Mouse (Mus musculus) cerebellum, adult 2 months (tissue): ENCODE results near the gene Sprr4.
"Not testable (repeated sequence)": the region's sequence is repeated elsewhere in the genome, so short reads cannot be mapped to it uniquely, and the experiment has no call there.

Source experiments
- CTCF ChIP-seq: fragments of 200-500 bp; IDR thresholded peaks from 2 replicates; pipeline ENCODE4 v1.5.1; 2011; ENCODE audit warnings: low read depth, mild to moderate bottlenecking, control low read depth, low read length, moderate library complexity, borderline replicate concordance; ENCODE audit not compliant: insufficient read depth
- POLR2A ChIP-seq: fragments of 200-500 bp; IDR thresholded peaks from 2 replicates; pipeline ENCODE4 v1.6.1; 2011; ENCODE audit warnings: low read length, control low read depth, borderline replicate concordance; ENCODE audit not compliant: insufficient read depth

DNA sequence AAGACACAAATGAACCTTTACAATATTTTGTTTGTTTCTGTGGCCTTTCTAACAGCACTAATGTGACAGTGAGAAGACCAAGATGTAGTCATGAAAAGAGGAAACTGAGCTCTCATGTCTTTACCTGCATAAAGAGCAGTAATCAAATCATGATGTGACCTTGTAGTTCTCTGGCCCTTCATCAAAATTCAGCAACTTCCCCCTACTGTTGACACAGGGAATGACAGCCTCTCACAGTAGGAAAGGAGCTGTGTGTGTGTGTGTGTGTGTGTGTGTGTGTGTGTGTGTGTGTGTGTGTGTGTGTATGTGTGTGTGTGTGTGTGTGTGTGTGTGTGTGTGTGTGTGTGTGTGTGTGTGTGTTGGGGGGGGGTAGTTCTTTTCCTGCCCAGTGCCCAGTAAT is 19.0 kb downstream of the Sprr4 start:
- TF ChIP-seq POLR2A, CTCF: not testable (repeated sequence)
